Mouse (Mus musculus) liver, postnatal 0 days (tissue): ENCODE results near the gene Cpb2.

Experiments used
- CTCF ChIP-seq: sonication (generic); IDR thresholded peaks from 2 replicates; pipeline ENCODE4 v1.5.1; 2016; ENCODE audit warnings: antibody characterized with exemption, low read depth
- EP300 ChIP-seq: IDR thresholded peaks from 2 replicates; pipeline ENCODE4 v1.6.1; 2016; ENCODE audit warnings: antibody characterized with exemption, low read depth, mild to moderate bottlenecking

DNA sequence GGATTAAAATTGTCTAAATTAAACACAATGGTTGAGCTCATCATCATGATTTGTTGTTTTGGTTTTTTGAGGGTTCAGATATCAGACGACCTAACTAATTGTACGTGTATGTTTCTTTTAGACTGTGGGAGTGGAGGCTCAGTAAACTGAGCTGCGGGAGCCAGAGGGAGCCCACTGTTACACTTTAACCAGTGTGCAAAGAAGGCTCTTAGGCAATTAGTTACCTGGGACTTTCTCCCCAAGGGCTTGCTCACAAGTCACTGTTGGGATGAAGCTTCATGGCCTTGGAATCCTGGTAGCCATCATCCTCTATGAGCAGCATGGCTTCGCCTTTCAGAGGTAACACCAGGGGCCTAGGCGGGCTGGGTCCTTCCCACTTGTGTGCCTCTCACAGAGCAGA lies at the start of gene Cpb2:
- TF ChIP-seq CTCF (no peak), EP300 (no peak)
